ENCODE assay signal across 13 mouse cellular contexts in genomic region chr14:118682339-118683034, GRCm38 (mm10). TPM values are rescaled to one million over a fixed set of nuclear protein-coding genes. Genes with fewer than 3 reads are reported as not detected.
DNase-seq lines count a peak whose midpoint lies in the region; ATAC-seq and TF ChIP-seq lines count a peak whose summit lies in the region.
"Had no signal": no experiment of that assay in that cellular context is flagged by ENCODE, and none has a peak within 500 bp of the region (broad histone marks: within the 10 kb centered on the region; RNA-seq: fewer than 3 reads in every experiment).

No protein-coding gene starts in this region.

- H3K4me3 ChIP-seq in lung, embryonic 14.5 days (ENCODE audit: low read depth, low read length), result no peak overlapping the region
- no peak overlapping the region for H3K4me3 ChIP-seq in forebrain, embryonic 13.5 days
- H3K4me3 ChIP-seq: forebrain, embryonic 15.5 days had no signal

- 66% methylated on average over 10 of the region's 10 CpGs for WGBS in lung, embryonic 14.5 days
- WGBS in forebrain, embryonic 13.5 days, result 64% methylated on average over 10 of the region's 10 CpGs

- ATAC-seq in lung, embryonic 14.5 days (ENCODE audit: insufficient read depth), result no peak
- ATAC-seq in common myeloid progenitor, adult 5-6 weeks (replicated peaks; ENCODE audit: low read depth, poor library complexity, severe bottlenecking), result peak; percentile 45; the same call in 1 of the 2 replicates
- ATAC-seq in inflammation-experienced regulatory T-cells, adult 6 months, result peak; percentile 95
- ATAC-seq in forebrain, embryonic 13.5 days, result no peak
- ATAC-seq: forebrain, embryonic 15.5 days had no signal

- no peaks in the 10 kb centered on the region for H3K36me3 ChIP-seq in lung, embryonic 14.5 days (ENCODE audit: insufficient read depth)
- H3K36me3 ChIP-seq in forebrain, embryonic 13.5 days (ENCODE audit: poor library complexity, severe bottlenecking), result no peaks in the 10 kb centered on the region
- H3K36me3 ChIP-seq: forebrain, embryonic 15.5 days had no signal

- no peak overlapping the region for H3K27ac ChIP-seq in lung, embryonic 14.5 days (ENCODE audit: low read depth)
- no peak overlapping the region for H3K27ac ChIP-seq in forebrain, embryonic 13.5 days
- H3K27ac ChIP-seq: forebrain, embryonic 15.5 days had no signal

- H3K4me1 ChIP-seq in lung, embryonic 14.5 days (ENCODE audit: insufficient read depth), result no peaks in the 10 kb centered on the region
- no peaks in the 10 kb centered on the region for H3K4me1 ChIP-seq in forebrain, embryonic 13.5 days
- H3K4me1 ChIP-seq: forebrain, embryonic 15.5 days had no signal

- no peaks in the 10 kb centered on the region for H3K9me3 ChIP-seq in lung, embryonic 14.5 days (ENCODE audit: low read depth, low read length)
- H3K9me3 ChIP-seq in forebrain, embryonic 13.5 days (replicated peaks), result no peaks in the 10 kb centered on the region
- H3K9me3 ChIP-seq: forebrain, embryonic 15.5 days had no signal

- H3K9ac ChIP-seq in lung, embryonic 14.5 days, result no peak overlapping the region
- no peak overlapping the region for H3K9ac ChIP-seq in forebrain, embryonic 13.5 days
- H3K9ac ChIP-seq: forebrain, embryonic 15.5 days had no signal

- intact Hi-C loops in gastrocnemius, postnatal 36 days (cut with DNase I), result loop anchor here (5.0 kb wide), 1 partner anchor 45 kb away; no protein-coding TSS in a partner anchor

- no peaks in the 10 kb centered on the region for H3K27me3 ChIP-seq in lung, embryonic 14.5 days (ENCODE audit: insufficient read depth, low read length)
- H3K27me3 ChIP-seq in forebrain, embryonic 13.5 days, result no peaks in the 10 kb centered on the region
- H3K27me3 ChIP-seq: forebrain, embryonic 15.5 days had no signal

- DNase-seq in lung, embryonic 14.5 days, result peak; percentile 16
- DNase-seq in lung, postnatal 36 days, result no peak
- DNase-seq in naive thymus-derived CD4-positive, alpha-beta T cell, adult 2 months (ENCODE audit: low read depth), result peak; percentile 79
- DNase-seq in ovary, adult 18-20 months (ENCODE audit: low spot score), result no peak
- no peak for DNase-seq in gastrocnemius, postnatal 36 days
- DNase-seq: adrenal gland, postnatal 10 days; B cell, adult 2 months; kidney, postnatal 4 days; lung, adult 2 months had no signal

- no peak overlapping the region for H3K4me2 ChIP-seq in lung, embryonic 14.5 days
- H3K4me2 ChIP-seq in forebrain, embryonic 13.5 days, result no peak overlapping the region
- H3K4me2 ChIP-seq: forebrain, embryonic 15.5 days had no signal

- no peak for TF ChIP-seq CTCF in lung, embryonic 14.5 days (IDR thresholded peaks at IDR 0.05; ENCODE audit: low read depth)

RNA-seq across cellular contexts. Expression of gene Abcc4, which starts 23.5 kb away (rescaled TPM):
- 2.8 and 3.5 TPM in 2 replicates for polyA plus RNA-seq in lung, embryonic 14.5 days (2014; fragmentation: Nextera tagmentation; extraction: Ambion mirVana)
- total RNA-seq in common myeloid progenitor, adult 5-6 weeks (2017), result 15.0 and 17.6 TPM in 2 replicates
- 1 to 10 TPM; 7.2 to 9.6 (median 8.2) TPM for polyA plus RNA-seq in inflammation-experienced regulatory T-cells, adult 6 months (2017; shearing (Covaris generic))
- 0.96 and 1.2 TPM in 2 replicates for polyA plus RNA-seq in forebrain, embryonic 13.5 days (2015; fragmentation: Nextera tagmentation; extraction: Ambion mirVana)
- total RNA-seq in gastrocnemius, postnatal 36 days (2021), result 10 to 100 TPM; 10.7 to 11.6 TPM

Comparison
In these comparisons a context has a peak if more than half of its experiments do, and no peak if none do; other contexts are left out.
1. DNase-seq: peak in lung, embryonic 14.5 days (single experiment) and naive thymus-derived CD4-positive, alpha-beta T cell, adult 2 months (single experiment); none in lung, postnatal 36 days (single experiment), ovary, adult 18-20 months (single experiment) and gastrocnemius, postnatal 36 days (0 of 2).
2. ATAC-seq: peak in common myeloid progenitor, adult 5-6 weeks (single experiment) and inflammation-experienced regulatory T-cells, adult 6 months (single experiment); none in lung, embryonic 14.5 days (single experiment) and forebrain, embryonic 13.5 days (single experiment).